Mouse (Mus musculus): ENCODE data around the gene Phc2. TPM values are rescaled to one million over a fixed set of nuclear protein-coding genes. Genes with fewer than 3 reads are reported as not detected.

Gene Phc2
- total RNA-seq, 2 experiments from 2014 or later, result 36.1 to 48.5 TPM

GRCm38 (mm10) chr4:128760029-128760428 lies 105.5 kb downstream of the Phc2 start:
- intact Hi-C loops (cut with DNase I), result no loop called here

GRCm38 (mm10) chr4:128766929-128767328 lies 112.4 kb downstream of the Phc2 start:
- no peak for DNase-seq (ENCODE audit: low spot score)
- intact Hi-C loops (cut with DNase I), result no loop called here

More at GRCm38 (mm10) chr4:128760029-128760428, 105.5 kb downstream of the Phc2 start:
- no peak for DNase-seq (ENCODE audit: low spot score)

- intact Hi-C loops (cut with DNase I), result no loop called here
- no peak for DNase-seq (ENCODE audit: low spot score)
Observed at GRCm38 (mm10) chr4:128768120-128768519, 113.6 kb downstream of the Phc2 start.

GRCm38 (mm10) chr4:128769569-128770355 lies 115.3 kb downstream of the Phc2 start:
- DNase-seq (ENCODE audit: low spot score), result no peak
- intact Hi-C loops (cut with DNase I), result loop anchor here (5.0 kb wide), 1 partner anchor 32 kb away; no protein-coding TSS in a partner anchor

- DNase-seq (ENCODE audit: low spot score), result no peak
- intact Hi-C loops (cut with DNase I), result loop anchor here (5.0 kb wide), 1 partner anchor 33 kb away; no protein-coding TSS in a partner anchor
Observed at GRCm38 (mm10) chr4:128770698-128771097, 116.2 kb downstream of the Phc2 start.

- intact Hi-C loops (cut with DNase I), result loop anchor here (5.0 kb wide), 1 partner anchor 37 kb away; no protein-coding TSS in a partner anchor
- DNase-seq (ENCODE audit: low spot score), result no peak
Observed at GRCm38 (mm10) chr4:128773820-128774219, 119.3 kb downstream of the Phc2 start.

GRCm38 (mm10) chr4:128774467-128774866 lies 120.0 kb downstream of the Phc2 start:
- intact Hi-C loops (cut with DNase I), result loop anchor here (5.0 kb wide), 1 partner anchor 37 kb away; no protein-coding TSS in a partner anchor
- DNase-seq (ENCODE audit: low spot score), result no peak

GRCm38 (mm10) chr4:128776568-128777289 lies 122.2 kb downstream of the Phc2 start:
- intact Hi-C loops (cut with DNase I), result loop anchor here (1.0 to 5.0 kb wide), 3 partner anchors 65 to 159 kb away; partner anchors contain the start of gene Tlr12
- peak; percentile 32 for DNase-seq (ENCODE audit: low spot score)

- intact Hi-C loops (cut with DNase I), result loop anchor here (2.0 to 5.0 kb wide), 2 partner anchors 79 to 160 kb away; partner anchors contain the start of gene Tlr12
- DNase-seq (ENCODE audit: low spot score), result no peak
Observed at GRCm38 (mm10) chr4:128777593-128777992, 123.1 kb downstream of the Phc2 start.

- no peak for DNase-seq (ENCODE audit: low spot score)
- intact Hi-C loops (cut with DNase I), result no loop called here
Observed at GRCm38 (mm10) chr4:128782037-128782436, 127.5 kb downstream of the Phc2 start.

GRCm38 (mm10) chr4:128782645-128783044 lies 128.1 kb downstream of the Phc2 start:
- intact Hi-C loops (cut with DNase I), result no loop called here
- DNase-seq (ENCODE audit: low spot score), result no peak

GRCm38 (mm10) chr4:128784950-128785631 lies 130.6 kb downstream of the Phc2 start:
- DNase-seq (ENCODE audit: low spot score), result no peak
- intact Hi-C loops (cut with DNase I), result no loop called here

- intact Hi-C loops (cut with DNase I), result no loop called here
- no peak for DNase-seq (ENCODE audit: low spot score)
Observed at GRCm38 (mm10) chr4:128785921-128786654, 131.6 kb downstream of the Phc2 start.

GRCm38 (mm10) chr4:128787023-128787939 lies 132.8 kb downstream of the Phc2 start:
- intact Hi-C loops (cut with DNase I), result no loop called here
- DNase-seq (ENCODE audit: low spot score), result no peak

GRCm38 (mm10) chr4:128788108-128788507 lies 133.6 kb downstream of the Phc2 start:
- intact Hi-C loops (cut with DNase I), result no loop called here
- no peak for DNase-seq (ENCODE audit: low spot score)

- DNase-seq (ENCODE audit: low spot score), result no peak
- intact Hi-C loops (cut with DNase I), result no loop called here
Observed at GRCm38 (mm10) chr4:128789646-128790045, 135.1 kb downstream of the Phc2 start.

- intact Hi-C loops (cut with DNase I), result no loop called here
- DNase-seq (ENCODE audit: low spot score), result no peak
Observed at GRCm38 (mm10) chr4:128793710-128794109, 139.2 kb downstream of the Phc2 start.

- DNase-seq (ENCODE audit: low spot score), result no peak
- intact Hi-C loops (cut with DNase I), result no loop called here
Observed at GRCm38 (mm10) chr4:128794198-128794597, 139.7 kb downstream of the Phc2 start.

All from heart, postnatal 25 days (tissue).